Mouse (Mus musculus) spleen, adult 12 weeks (tissue): Measurements from ENCODE around the gene Pknox2.

Experiments used
- DNase-seq: peaks from one replicate; pipeline ENCODE4 v3.0.0; 2022; ENCODE audit warnings: low spot score

The Pknox2 gene

DNA sequence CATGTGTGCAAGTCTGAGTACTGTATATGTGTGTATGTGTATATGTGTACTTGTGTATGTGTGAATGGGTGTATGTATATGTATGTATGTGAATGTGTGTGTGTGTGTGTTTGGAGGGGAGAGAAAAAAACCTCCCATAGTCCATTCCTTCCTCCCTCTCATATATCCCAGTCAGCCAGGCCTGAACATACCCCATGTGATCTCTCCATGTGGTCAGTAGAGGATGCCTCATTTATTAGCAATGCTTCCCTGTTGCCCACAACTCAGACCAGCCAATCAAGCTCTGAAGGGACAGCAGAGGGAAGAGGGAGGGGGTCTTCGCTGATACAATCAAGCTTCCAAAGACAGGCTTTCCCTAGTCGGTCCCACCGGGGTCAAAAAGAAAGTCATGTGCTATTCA, 47.6 kb downstream of the Pknox2 start:
- no peak for DNase-seq

DNA sequence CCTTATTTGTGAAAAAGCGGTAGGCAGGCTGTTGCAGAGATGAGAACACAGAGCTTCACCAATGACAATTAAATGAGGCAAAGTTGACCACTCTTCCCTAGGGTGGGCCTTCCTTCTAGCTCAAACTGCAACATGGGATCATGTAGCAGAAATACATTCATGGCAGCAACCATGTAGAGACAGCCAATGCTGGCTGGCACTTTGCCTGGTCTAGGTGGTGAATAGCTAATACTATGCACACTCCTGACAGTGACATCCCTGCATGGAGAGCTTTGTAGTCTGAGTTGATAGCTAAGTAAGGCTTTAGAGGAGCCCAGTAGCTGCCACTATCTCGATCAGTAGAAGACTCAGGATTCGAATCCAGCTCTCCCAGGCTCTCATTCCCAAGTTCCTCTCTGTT, 48.6 kb downstream of the Pknox2 start:
- no peak for DNase-seq

DNA sequence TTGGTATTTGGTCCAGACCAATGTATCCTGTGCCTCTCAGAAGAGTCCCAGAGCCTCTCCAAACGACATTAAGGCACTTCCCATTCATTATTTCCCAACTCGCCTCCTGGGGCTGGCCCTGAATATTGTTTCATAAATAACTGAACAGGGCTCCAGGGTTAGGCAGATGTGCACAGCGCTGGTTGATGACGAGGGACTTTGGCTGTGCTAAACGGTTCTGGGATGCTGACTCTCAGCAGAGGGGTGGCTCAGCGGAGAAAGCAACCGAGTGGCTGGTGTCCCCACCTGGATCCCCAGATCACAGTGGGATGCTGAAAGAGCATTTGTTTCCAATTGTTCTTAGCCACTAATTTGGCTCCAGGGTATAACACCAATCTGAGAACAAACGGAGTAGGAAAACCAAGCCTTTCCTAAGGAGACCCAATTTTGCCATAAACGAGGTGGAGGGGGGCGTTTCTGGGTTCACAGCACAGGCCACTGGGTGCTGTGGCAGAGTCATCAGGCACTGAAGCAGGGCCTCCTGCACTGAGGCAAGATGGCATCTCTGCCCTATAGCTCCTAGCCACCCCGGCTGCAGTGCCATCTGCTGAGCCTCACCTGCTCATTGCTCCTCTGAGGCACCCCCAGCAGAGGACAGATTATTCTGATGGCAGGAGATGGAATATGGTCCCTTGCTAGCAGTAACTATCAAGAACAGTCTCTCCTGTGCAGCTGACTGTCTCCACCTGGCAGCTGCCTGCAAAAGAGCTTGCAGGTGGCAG, 52.8 kb downstream of the Pknox2 start:
- DNase-seq: no peak

DNA sequence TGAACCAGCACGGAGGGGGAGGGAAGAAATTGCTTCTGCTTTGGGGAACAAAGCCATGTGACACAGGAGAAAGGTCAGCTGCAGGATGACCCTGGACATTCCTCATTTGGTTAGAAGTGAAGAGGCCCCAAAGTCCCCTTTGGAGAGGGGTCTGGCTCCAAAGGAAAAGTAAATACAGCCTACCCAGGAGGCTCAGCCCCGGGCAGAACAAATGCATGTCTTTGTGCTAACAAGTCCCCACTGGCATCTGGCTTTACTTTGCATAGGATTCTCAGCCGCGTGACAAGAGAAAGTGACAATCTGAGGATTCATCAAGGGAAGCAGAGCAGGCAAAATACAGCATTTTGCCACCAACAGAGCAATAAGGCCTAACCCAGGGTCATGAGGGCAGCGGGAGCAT, 54.1 kb downstream of the Pknox2 start:
- DNase-seq: no peak

DNA sequence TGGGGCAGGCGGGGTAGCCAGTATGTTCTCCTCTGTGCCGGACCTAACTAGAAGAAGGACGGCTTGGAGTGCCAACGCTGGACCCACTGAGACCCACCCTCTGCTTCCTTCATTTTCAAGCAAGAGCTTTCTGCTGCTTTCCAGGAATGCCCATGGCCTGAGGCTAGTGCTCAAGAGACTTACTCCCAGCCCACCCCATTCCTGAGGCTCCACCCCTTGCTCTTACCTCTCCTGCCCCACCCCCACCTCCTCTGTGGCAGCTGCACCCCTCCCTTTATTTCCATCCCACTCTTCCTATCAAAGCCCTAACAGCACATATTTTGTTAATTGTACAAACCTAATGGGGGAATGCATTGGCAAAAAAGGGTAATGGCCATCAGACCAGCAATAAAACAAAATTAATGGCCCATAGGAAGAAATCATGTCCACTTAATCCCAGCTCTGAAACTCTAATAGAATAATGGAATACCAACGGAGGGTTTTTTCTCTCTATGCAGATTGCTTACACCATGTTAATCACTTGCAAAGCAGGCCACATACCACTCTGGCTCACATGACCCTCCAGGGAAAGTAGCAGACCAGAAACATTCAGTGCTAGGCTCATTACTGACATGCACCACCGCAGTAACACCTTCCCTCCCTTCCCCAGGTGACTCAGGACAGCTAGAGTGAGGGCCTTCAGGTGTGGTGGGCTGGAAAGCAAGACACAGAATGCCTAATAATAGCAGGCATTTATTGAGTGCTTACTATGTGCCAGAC, 57.1 kb downstream of the Pknox2 start:
- no peak for DNase-seq

DNA sequence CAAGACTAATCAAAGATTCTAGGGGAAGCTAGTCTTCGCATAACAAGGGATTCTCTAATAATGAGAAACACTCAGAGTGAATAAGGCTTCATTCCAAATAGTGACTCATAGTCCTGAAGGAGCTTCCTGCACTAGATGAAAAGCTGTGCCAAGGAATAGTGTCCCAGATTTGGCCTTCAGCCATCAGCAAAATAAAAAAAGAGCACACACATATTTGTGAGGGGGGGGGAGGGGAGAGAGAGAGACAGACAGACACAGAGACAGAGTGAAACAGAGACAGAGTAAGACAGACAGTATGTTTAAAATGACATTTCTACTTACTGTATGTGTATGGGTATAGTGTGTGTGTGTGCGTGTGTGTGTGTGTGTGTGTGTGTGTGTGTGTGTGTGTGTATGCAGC, 61.8 kb downstream of the Pknox2 start:
- no peak for DNase-seq

DNA sequence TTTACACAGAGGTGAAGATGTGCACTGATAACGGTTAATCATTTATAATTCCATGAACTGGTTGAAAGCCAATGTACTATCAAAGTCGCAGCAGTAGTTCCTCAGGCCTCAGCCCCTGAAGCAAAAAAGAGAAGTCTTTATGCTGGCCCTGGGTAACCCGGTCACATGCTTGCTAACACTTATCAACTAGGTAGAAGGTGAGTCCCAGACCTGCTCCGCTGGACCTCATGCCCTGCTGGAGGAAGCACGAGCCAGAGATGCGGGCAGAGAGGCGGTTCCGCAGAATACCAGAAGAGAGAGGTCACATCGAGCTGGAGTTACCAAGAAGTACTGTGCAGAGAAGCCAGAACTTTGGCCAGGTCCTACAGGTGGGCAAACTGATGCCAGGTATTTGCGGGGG, 65.0 kb downstream of the Pknox2 start:
- DNase-seq: no peak

DNA sequence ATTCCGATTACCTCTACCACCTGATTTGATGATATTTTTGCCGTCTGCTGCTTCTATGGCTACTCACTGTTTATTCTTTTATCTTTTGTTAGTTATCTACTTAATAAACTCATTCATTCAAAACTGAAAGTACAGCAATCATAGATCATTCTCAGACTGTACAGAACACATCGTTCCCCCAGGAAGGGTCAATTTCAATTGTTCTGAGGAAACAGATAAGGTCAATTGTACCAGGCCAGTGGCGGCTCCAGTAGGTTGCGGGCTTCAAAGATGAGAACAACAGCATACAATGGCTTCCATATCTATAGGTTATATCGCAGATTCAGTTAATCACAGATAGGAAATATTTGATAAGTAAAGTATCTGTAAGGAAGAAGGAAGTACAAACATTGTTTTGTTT, 66.9 kb downstream of the Pknox2 start:
- no peak for DNase-seq

DNA sequence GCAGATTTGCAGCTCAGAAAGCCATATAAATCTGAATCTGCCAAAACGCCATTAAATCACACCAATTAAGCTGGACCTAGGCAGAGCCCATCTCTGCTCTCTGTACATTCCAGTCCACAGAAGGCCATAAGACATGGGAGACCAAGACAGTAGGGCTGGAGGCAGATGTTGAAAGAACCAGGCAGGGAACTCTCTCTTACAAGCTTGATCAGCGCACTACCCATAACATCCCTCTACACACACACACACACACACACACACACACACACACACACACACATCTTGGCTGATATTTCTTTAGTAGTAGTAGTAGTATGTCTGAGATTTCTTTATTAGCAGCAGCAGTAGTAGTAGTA, 70.2 kb downstream of the Pknox2 start:
- DNase-seq: no peak

DNA sequence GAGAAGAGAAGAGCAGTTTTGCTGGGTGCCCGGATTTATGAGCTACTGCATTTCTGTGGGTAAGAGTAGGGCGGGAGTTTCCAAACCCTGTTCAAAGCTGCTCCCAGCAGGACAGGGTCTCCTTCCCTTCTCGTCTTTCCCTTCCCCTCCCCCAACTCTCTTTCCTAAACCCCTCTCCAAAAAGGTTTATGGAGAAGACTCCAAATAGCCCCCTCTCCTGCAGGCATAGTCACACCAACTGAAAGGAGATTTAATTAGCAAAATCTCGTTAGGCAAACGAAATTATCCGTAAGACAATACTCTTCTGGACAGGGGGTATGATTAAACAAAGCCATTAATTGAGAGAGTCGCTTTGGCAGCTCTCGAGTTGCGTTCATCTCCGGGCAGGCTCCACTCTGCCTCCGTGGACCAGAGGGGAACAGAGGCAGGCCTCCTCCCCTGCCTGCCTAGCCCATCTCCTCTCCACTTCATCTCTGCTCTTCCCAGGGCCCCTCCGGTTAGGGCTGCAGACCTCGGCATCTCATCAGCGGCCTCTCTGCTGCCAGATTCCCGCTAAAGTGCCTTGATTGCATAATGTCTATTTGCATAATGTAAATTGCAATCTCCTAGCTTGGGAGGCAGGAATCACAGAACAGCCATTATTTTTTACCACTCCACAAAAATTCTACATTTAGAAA, 70.7 kb downstream of the Pknox2 start:
- no peak for DNase-seq

DNA sequence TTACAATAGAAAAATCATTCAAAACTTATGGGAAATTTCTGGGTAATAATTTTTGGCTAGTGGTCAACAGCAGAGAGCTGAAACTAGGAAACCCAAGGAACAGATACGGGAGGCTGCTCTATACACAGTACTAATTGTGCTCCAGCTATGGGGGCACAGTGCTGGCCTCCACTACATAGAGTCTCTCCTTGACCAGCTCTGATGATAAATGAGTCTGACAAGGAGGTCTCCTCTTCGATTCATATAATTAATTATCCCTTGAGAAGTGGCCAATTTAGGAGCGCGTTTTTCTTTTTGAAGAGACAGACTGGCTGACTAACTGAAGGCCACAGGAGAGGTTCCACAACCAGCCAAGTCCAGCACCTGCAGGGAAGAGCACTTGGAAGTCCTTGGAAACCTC, 71.3 kb downstream of the Pknox2 start:
- no peak for DNase-seq

DNA sequence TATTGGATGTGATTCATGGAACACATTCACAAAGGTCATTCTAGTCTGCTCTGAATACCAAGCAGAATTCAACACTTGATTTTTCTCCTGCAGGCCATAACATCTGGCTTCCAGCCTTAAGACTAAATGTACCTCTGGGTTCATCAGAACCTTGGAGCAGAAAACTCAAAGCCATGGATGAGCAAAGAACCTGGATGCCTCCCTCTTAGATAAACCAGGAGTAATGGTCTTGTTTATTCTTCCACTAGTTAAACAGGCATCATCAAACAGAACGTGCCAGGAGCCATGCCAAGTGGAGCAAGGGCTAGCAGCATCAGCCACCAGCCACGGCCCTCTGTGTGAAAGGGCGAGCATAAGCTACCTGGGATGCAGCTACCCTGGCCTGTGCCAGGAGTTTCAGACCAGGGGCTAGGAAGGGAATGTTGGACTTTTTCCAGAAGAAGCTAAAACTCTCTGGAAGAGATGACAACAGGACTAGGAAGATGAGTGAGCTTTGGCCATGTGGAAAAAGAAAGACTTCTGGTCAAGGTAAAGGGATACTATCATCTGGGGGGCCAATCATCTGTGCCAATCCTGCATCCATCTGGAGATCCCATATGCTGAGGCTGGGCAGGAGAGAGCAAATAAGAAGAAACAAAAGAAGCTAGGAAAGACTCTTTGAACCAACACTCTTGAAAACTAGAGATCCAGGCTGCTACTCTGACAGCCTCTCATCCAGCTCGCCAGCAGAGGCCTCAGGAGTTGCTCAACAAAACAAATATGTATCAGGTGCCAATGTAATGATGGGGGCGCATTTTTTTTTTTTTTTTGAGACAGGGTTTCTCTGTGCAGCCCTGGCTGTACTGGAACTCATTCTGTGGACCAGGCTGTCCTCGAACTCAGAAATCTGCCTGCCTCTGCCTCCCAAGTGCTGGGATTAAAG, 77.6 kb downstream of the Pknox2 start:
- no peak for DNase-seq

DNA sequence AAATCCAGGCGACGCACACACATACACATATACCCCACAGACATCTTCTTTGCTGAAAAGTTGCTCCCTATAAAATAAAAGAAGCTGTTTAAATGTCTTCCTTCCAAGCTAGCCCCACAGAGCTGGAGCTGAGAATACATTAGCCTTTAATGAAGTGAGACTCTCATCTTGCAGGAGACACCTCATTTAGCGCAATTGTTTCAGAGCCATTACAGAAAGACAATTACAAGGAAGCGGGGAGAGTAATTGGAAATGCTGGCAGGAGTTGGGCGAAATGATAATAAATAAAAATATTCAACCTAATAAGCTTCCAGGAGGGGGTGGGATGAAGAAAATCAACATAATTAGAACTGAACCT, 79.8 kb downstream of the Pknox2 start:
- DNase-seq: no peak

DNA sequence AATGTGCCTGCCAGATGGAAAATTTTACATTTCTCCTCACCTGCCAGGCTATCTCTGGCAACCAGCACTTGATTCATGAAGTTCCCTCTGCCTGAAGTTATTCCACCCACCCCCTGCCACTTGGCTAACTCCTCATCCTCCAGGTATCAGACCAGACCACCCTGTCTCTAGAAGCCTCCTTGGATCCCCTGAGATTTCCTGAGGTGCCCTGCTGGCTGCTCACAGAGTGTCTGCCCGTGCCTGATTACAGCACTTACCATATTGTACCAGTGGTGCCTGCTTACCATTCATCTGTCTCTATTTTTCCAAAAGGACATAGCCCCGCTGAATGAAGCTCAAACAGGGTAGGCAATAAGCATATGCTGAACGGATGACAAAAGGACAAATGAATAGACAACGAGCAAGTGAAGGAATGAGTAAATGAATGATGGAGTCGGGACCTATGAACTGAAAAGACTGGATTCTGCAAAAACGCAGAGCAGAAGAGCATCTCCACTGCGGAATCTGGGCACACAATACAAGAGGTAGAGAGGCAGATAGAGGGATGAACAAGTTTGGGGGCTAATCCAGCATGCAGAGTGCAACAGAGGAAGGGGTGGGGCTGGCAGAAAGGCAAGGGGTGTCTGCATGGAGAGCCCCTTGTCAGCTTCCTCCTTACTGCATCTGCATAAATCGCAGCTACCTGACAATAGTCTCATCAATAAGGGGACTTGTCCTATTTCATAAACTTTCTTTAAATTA, 80.3 kb downstream of the Pknox2 start:
- no peak for DNase-seq

DNA sequence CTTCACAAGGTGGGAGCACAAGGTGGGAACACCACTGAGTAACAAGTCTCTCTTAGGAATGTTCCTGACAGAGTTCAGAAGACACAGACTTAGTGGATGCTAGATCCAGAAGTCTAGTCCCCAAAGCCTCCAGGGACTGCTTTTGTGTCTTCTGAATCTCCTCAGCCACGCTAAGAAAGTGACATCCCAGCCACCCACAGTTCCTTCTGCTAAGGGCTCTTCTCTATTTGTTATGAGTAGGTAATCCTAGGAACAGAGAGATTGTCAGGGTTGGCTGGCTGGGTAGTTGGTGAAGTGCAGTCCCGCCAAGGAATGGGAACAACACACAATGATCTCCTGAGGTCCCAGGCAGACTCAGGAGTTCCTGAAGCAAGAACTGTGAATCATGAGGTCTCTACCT, 85.6 kb downstream of the Pknox2 start:
- no peak for DNase-seq

DNA sequence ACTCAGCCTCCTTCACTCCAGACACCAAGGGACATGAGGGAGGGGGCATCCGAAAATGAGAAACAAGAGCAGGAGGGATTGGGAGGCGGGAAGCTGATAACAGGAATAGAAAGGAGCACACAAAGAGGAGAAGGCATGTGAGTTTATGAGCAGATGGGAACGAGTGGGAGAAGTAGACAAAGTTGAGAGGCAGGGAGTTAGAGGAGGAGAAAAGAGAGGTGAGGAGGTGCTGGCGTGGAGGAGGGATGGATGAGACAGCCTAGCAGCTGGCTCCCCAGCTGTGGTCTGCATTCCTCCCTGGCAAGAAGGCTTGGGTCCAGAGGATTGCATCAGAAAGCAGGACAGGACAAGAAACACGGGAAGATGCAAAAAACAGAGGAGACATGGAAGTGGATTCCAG, 92.5 kb downstream of the Pknox2 start:
- DNase-seq: no peak

DNA sequence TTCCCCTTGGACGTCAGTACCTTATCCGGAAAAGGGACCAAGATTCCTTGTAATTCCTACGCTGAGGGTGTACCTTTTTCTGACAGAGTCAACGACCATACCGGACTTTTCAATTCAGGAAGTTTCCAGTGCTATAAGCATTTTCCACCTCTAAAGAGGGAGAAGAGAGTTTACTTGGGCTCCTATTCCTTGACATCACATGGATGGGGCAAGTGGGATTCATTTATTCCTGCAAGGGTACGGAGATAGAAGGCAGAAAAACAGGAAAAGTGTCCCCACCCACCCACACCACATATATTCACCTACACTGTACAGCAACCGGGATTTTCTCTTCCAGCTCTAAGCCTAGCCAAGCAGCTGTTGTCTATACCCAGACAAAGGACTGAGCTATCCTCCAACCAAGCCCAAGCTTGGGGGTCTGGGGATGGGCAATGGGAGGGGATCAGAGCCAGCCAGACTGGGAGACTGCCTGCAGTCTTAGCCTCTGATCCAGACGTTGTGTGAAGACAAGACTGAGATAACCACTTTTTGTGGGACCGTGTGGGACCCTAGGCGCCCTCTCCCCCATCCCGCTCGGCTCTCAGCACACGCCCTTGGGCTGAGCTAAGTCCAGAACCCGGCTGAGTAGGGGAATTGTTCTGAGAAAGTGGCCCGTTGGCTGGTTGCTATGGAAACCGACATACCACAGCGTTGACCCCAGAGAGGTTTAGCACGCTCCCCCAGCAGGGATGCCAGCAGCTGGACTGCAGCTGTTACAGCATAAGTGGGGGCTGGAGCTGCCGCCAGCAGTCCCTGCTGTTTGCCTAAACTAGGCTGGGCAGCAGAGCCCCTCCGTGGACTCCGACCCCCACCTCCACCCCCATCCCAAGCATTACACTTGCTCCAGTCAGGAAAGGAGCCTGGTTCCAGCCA, 93.3 kb downstream of the Pknox2 start:
- DNase-seq: no peak

DNA sequence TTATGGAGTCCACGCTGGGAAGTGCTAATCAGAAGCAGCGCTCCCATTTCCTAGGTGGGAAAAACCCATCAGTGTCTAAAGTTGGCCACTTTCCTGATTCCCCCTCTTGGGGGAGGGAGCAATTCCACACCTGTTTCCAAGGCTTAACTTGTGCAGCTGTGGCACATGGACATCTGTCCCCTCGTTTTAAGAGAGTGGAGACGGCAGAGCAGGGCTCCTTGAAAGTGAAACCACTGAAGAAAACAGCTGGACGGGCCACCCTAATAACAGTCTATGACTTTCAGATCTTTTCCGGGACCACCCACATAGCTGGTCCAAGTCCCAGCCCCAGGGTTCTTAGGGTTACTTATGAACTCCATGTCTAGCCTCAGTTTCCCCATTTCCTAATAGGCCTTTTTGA, 94.2 kb downstream of the Pknox2 start:
- no peak for DNase-seq

DNA sequence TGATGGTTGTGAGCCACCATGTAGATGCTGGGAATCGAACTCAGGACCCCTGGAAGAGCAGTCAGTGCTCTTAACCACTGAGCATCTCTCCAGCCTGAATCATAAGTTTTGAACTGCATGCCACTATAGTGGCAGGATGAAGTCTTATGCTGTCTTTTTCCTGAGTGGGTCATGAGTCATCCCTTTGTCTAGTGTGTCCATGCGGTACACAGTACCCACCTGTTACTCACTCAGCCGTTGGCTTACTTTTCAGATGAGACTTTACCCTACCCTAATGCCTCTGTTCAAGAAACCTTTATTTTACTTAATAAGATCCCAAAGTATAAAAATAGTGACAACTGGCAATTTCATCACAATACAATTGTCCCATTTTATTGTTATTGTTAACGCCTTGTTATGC, 95.5 kb downstream of the Pknox2 start:
- no peak for DNase-seq

DNA sequence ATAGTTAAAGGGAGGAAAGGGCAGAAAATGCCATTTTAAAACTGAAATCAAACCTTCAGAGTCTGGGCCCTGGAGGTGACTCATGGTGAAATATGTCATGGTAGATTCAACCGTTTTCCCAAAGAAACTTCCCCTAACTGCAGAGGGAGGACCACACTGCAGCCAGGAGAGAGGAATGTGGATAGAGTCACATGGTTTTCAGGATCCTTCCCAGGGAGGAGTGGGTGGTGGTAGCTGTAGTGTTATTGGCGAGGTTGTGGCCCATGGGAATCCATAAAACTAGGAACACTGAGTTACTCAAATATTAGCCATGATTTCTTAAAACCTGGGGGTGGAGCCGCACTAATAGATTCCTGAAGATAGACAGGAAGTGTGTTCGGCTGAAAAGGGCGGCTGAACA, 99.7 kb downstream of the Pknox2 start:
- DNase-seq: no peak

DNA sequence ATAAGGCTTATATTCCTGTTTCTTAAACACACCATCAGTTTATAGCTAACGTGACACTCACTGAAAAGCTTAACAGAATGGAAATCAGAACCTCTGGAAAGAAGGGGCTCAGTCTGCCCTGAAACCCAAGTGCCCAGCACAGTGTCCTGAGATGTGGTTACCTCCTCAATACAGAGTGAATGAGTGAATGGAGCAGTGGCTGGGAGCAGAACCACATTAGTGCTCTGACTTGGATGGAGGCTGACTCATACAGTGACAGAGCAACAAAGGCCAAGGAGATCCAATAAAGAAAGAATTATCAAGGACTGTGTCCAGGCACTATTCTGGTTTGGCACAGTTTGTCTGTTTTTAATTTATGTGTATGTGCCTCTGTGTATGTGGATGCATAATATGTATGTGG, 101.3 kb downstream of the Pknox2 start:
- no peak for DNase-seq
